Mouse (Mus musculus) myocyte (in vitro differentiated cells): Measurements from ENCODE around the gene Alk. TPM values are rescaled to one million over a fixed set of nuclear protein-coding genes. Genes with fewer than 3 reads are reported as not detected.

ENCODE experiments used
- H3K27me3 ChIP-seq: one replicate; pipeline ENCODE4 v1.6.1; 2011; ENCODE audit not compliant: control insufficient read depth, insufficient read depth, insufficient read length
- H3K36me3 ChIP-seq: one replicate; pipeline ENCODE4 v1.6.1; 2011; ENCODE audit not compliant: control insufficient read depth, insufficient read depth
- H3K4me2 ChIP-seq: one replicate; pipeline ENCODE4 v1.6.1; 2011; ENCODE audit warnings: low read depth, control low read depth
- H3K4me3 ChIP-seq: one replicate; pipeline ENCODE4 v1.5.1; 2011; ENCODE audit warnings: mild to moderate bottlenecking, control low read depth, moderate library complexity
- H3K79me2 ChIP-seq: one replicate; pipeline ENCODE4 v1.6.1; 2011; ENCODE audit not compliant: control insufficient read depth, insufficient read depth
- H3ac ChIP-seq: one replicate; pipeline ENCODE4 v1.6.1; 2011; ENCODE audit not compliant: control insufficient read depth, insufficient read length
- CEBPB ChIP-seq: IDR thresholded peaks from 2 replicates; pipeline ENCODE4 v1.6.1; 2011; ENCODE audit warnings: mild to moderate bottlenecking, moderate library complexity; ENCODE audit not compliant: poor library complexity, insufficient read depth, severe bottlenecking
- E2F4 ChIP-seq: IDR thresholded peaks from one replicate; pipeline ENCODE4 v1.6.1; 2011; ENCODE audit warnings: mild to moderate bottlenecking, control low read depth, moderate library complexity; ENCODE audit not compliant: insufficient read depth
- MAX ChIP-seq: IDR thresholded peaks from one replicate; pipeline ENCODE4 v1.6.1; 2011; ENCODE audit warnings: low read depth, mild to moderate bottlenecking, control low read depth
- MYOD1 ChIP-seq, 3 experiments: IDR thresholded peaks; one replicate each; pipeline ENCODE4 v1.6.1; 2011; ENCODE audit warnings: control low read depth in 2 of 3, low read depth in 2 of 3, mild to moderate bottlenecking in 2 of 3, moderate library complexity in 1 of 3; ENCODE audit not compliant: insufficient read length in 2 of 3, control insufficient read depth in 1 of 3
- MYOG ChIP-seq, 3 experiments: IDR thresholded peaks; one replicate each; pipeline ENCODE4 v1.6.1; 2011; ENCODE audit warnings: control low read depth in 2 of 3, low read depth in 2 of 3, mild to moderate bottlenecking in 2 of 3; ENCODE audit not compliant: insufficient read length in 2 of 3, control insufficient read depth in 1 of 3, insufficient read depth in 1 of 3
- POLR2A ChIP-seq: IDR thresholded peaks from one replicate; pipeline ENCODE4 v1.6.1; 2011; ENCODE audit warnings: low read depth, mild to moderate bottlenecking, control low read depth, moderate library complexity; ENCODE audit not compliant: insufficient read length
- POLR2AphosphoS2 ChIP-seq: IDR thresholded peaks from one replicate; pipeline ENCODE4 v1.6.1; 2011; ENCODE audit warnings: low read depth, control low read depth; ENCODE audit not compliant: insufficient read length
- REST ChIP-seq: IDR thresholded peaks from one replicate; pipeline ENCODE4 v1.6.1; 2011; ENCODE audit warnings: mild to moderate bottlenecking, control low read depth, moderate library complexity; ENCODE audit not compliant: insufficient read depth, insufficient read length
- SRF ChIP-seq: IDR thresholded peaks from one replicate; pipeline ENCODE4 v1.6.1; 2011; ENCODE audit warnings: low read depth; ENCODE audit not compliant: control insufficient read depth, insufficient read length
- TCF12 ChIP-seq: IDR thresholded peaks from one replicate; pipeline ENCODE4 v1.6.1; 2011; ENCODE audit warnings: mild to moderate bottlenecking, control low read depth; ENCODE audit not compliant: poor library complexity, insufficient read depth, severe bottlenecking
- TCF3 ChIP-seq: IDR thresholded peaks from one replicate; pipeline ENCODE4 v1.6.1; 2011; ENCODE audit warnings: low read depth, control low read depth; ENCODE audit not compliant: insufficient read length
- USF1 ChIP-seq: IDR thresholded peaks from one replicate; pipeline ENCODE4 v1.6.1; 2011; ENCODE audit warnings: low read depth, mild to moderate bottlenecking, control low read depth, moderate library complexity
- polyA plus RNA-seq: library from polyadenylated mRNA; unstranded; fragments of >200 nt; fragmentation: generic; extraction: Trizol; gene quantifications from one replicate; pipeline ENCODE4 v1.2.1, GENCODE M21; 2012; ENCODE audit warnings: missing spikeins

Alk gene
- polyA plus RNA-seq, 1 experiment, result not detected

DNA sequence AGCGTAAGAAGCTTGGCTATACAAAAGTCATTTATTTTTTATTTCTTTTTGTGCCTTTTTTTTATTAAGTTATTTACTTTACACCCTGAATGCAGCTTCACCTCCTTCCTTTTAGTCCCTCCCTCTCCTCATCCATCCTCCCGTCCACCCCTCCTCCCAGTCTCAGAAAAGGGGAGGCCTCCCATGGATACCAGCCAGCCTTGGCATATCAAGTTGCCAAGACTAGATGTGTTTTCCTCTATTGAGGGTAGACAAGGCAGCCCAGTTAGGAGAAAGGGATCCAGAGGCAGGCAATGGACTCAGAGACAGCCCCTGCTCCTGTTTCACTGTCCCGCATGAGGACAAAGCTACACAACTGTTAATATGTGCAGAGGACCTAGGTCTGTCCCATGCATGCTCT lies 742.2 kb downstream of the Alk start:
- H3K4me2 ChIP-seq, result no peak overlapping the region

DNA sequence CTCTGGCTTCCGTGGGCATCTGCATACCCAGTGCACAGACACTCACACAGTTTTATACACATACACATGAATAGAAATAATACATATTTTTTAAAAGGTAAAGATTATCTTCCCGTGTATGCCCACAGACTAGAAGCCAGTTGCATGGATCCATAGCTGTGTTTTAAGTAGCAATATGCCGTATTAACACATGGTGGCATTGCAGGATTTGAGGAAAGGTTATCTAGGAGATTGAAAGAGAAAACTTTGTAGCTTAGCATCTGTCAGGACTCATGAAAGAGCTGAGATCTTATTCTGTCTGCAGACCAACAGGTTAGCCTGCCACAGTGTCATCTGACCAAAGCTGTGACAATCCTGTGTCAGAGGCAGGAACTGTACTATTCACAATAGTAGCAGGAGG lies 772.5 kb downstream of the Alk start:
- TF ChIP-seq POLR2A, result no peak
- TF ChIP-seq SRF, result no peak
- TF ChIP-seq TCF12, result no peak
- TF ChIP-seq MYOD1 (IDR thresholded peaks at IDR 0.05; ENCODE audit: control insufficient read depth in 1 of 3, insufficient read length in 2 of 3, low read depth in 2 of 3), result no peak
- no peak for TF ChIP-seq E2F4
- no peak for TF ChIP-seq CEBPB
- no peak for TF ChIP-seq MAX
- TF ChIP-seq MYOG (IDR thresholded peaks at IDR 0.05; ENCODE audit: control insufficient read depth in 1 of 3, insufficient read depth in 1 of 3, insufficient read length in 2 of 3, low read depth in 2 of 3), result no peak
- TF ChIP-seq TCF3, result no peak
- TF ChIP-seq REST, result no peak
- no peak for TF ChIP-seq POLR2AphosphoS2
- no peak for TF ChIP-seq USF1
- no peaks in the 10 kb centered on the region for H3K79me2 ChIP-seq
- H3K4me3 ChIP-seq, result no peak overlapping the region
- no peak overlapping the region for H3K4me2 ChIP-seq
- no peaks in the 10 kb centered on the region for H3K27me3 ChIP-seq
- H3ac ChIP-seq, result no peak overlapping the region
- H3K36me3 ChIP-seq, result no peaks in the 10 kb centered on the region

More for the DNA sequence above, 742.2 kb downstream of the Alk start:
- Histone ChIP-seq H3K79me2 (no peaks in the 10 kb centered on the region), H3ac (no peak overlapping the region), H3K4me3 (no peak overlapping the region), H3K27me3 (no peaks in the 10 kb centered on the region), H3K36me3 (no peaks in the 10 kb centered on the region)
- TF ChIP-seq MAX (no peak), TCF12 (no peak), POLR2A (no peak), CEBPB (no peak)

DNA sequence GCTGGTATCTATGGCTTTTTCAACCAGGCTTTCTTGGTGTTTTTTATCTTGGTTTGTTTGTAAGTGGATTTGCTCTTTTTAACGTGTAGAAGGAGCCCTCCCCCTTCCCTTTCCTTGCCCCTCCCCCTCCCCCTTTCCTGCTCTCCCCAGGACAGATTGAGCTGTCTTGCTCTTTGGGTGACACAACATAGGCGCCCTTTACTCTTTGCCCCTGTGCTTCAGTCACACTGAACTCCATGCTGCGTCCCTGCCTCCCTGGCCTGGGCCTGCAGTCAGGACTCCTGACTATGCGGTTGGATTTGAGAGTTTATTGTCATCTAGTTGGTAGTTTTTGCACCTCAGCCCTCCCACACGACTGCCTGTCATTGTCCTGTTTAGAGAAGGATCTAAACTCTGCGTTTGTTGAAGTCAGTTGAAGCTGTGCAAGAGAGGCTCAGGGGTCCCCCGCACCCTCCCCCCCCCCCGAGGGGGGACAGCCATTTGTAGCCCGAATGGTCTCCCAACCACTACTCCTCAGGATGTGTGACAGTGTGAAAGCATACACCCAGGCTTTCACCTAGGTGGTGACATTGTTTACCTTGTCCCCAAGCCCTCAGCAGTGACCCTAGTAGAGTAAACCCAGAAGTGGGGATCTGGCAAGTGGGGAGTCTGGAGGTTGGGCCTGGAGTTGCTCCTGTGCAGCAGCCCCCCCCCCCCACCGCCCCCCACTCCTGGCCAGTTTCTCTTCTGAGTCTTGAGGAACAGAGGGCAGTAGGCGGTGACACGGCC lies 775.6 kb downstream of the Alk start:
- Histone ChIP-seq H3K27me3 (no peaks in the 10 kb centered on the region), H3K4me2 (no peak overlapping the region), H3ac (no peak overlapping the region), H3K36me3 (no peaks in the 10 kb centered on the region), H3K79me2 (no peaks in the 10 kb centered on the region), H3K4me3 (no peak overlapping the region)
- TF ChIP-seq POLR2A (no peak), TCF12 (no peak), CEBPB (no peak), REST (no peak), E2F4 (no peak), USF1 (no peak), MAX (no peak), MYOD1 (IDR thresholded peaks at IDR 0.05; ENCODE audit: control insufficient read depth in 1 of 3, insufficient read length in 2 of 3, low read depth in 2 of 3) (no peak), POLR2AphosphoS2 (no peak), SRF (no peak), MYOG (IDR thresholded peaks at IDR 0.05; ENCODE audit: control insufficient read depth in 1 of 3, insufficient read depth in 1 of 3, insufficient read length in 2 of 3, low read depth in 2 of 3) (no peak), TCF3 (no peak)

DNA sequence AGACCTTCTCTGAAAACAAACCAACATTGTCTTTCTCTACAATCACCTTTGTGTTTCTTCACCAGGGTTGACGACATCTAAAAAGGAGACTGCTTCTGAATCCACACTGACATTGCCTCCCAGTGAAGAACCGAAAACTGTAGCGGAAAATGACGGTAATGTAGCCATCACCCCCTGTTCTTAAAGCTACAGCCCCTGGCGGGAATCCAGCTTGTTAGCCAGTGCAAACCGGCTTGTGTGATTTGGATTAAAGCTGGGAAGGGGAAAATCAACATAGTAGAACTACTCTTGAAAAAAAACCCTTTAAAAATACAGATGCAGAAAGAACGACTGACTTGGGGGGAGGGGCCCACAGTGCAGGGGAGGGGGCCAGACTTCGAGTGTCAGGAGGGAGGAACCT lies 776.8 kb downstream of the Alk start:
- H3K4me2 ChIP-seq, result no peak overlapping the region
- H3ac ChIP-seq, result no peak overlapping the region
- no peak overlapping the region for H3K4me3 ChIP-seq
- H3K27me3 ChIP-seq, result no peaks in the 10 kb centered on the region
- TF ChIP-seq MYOD1 (IDR thresholded peaks at IDR 0.05; ENCODE audit: control insufficient read depth in 1 of 3, insufficient read length in 2 of 3, low read depth in 2 of 3), result no peak
- no peak for TF ChIP-seq CEBPB
- TF ChIP-seq POLR2A, result no peak
- no peak for TF ChIP-seq REST
- no peak for TF ChIP-seq TCF3
- no peak for TF ChIP-seq E2F4
- no peak for TF ChIP-seq SRF
- no peak for TF ChIP-seq POLR2AphosphoS2
- TF ChIP-seq MYOG (IDR thresholded peaks at IDR 0.05; ENCODE audit: control insufficient read depth in 1 of 3, insufficient read depth in 1 of 3, insufficient read length in 2 of 3, low read depth in 2 of 3), result no peak
- TF ChIP-seq TCF12, result no peak
- TF ChIP-seq USF1, result no peak
- no peak for TF ChIP-seq MAX
- H3K79me2 ChIP-seq, result no peaks in the 10 kb centered on the region
- no peaks in the 10 kb centered on the region for H3K36me3 ChIP-seq

DNA sequence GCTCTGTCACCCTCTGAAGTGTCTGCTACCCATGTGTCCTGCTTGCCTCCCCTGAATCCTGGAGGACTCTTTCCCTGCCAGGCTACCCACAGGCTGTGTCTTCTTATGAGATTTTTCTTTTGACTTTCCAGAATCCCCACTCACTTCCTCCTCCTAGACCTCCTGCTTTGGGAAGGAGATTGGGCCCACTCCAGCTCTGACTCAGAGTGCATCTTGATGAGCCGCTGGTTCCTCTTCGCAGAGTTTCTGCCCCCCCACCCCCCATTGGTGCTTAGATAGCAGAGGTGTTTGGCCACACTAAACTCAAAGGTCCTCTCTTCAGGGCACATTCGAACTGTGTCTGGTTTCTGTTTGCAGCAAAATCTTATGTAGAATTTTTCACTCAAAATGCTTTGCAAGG lies 777.8 kb downstream of the Alk start:
- no peaks in the 10 kb centered on the region for H3K27me3 ChIP-seq
- H3ac ChIP-seq, result no peak overlapping the region
- no peaks in the 10 kb centered on the region for H3K36me3 ChIP-seq
- TF ChIP-seq REST (no peak), CEBPB (no peak)
- no peak overlapping the region for H3K4me2 ChIP-seq
- no peaks in the 10 kb centered on the region for H3K79me2 ChIP-seq
- H3K4me3 ChIP-seq, result no peak overlapping the region
